Mouse (Mus musculus) G1E (cell line): ENCODE measurements around the gene Polr2m. TPM values are rescaled to one million over a fixed set of nuclear protein-coding genes. Genes with fewer than 3 reads are reported as not detected.

Experiments
- ATAC-seq: 2 replicates; pipeline ENCODE4 v1.8.0; 2016; ENCODE audit warnings: mild to moderate bottlenecking; ENCODE audit not compliant: insufficient number of reproducible peaks, poor library complexity, low FRiP score, severe bottlenecking; ENCODE audit errors: extremely low read depth
- DNase-seq: peaks from one replicate; pipeline ENCODE4 v3.0.0; 2012; ENCODE audit warnings: low spot score
- H3K27me3 ChIP-seq: 2 replicates; pipeline ENCODE4 v1.6.1; 2012; ENCODE audit warnings: mild to moderate bottlenecking, low read length, inconsistent platforms; ENCODE audit not compliant: insufficient read depth
- H3K36me3 ChIP-seq: replicated peaks from 2 replicates; pipeline ENCODE3; 2012; ENCODE audit warnings: mild to moderate bottlenecking, inconsistent platforms
- H3K4me1 ChIP-seq: 2 replicates; pipeline ENCODE4 v1.6.1; 2012; ENCODE audit warnings: low read depth, low read length, inconsistent platforms, mixed read lengths; ENCODE audit not compliant: insufficient read depth
- H3K4me3 ChIP-seq: 2 replicates; pipeline ENCODE4 v1.5.1; 2012; ENCODE audit warnings: low read depth, mild to moderate bottlenecking, inconsistent platforms, low read length, moderate library complexity, mixed read lengths
- H3K9me3 ChIP-seq: replicated peaks from 2 replicates; pipeline ENCODE4 v1.6.1; 2012; ENCODE audit warnings: inconsistent platforms
- CTCF ChIP-seq: IDR thresholded peaks from 2 replicates; pipeline ENCODE4 v1.5.1; 2012; ENCODE audit warnings: low read depth, low read length, inconsistent platforms, mixed read lengths
- GATA1 ChIP-seq: IDR thresholded peaks from 2 replicates; pipeline ENCODE4 v1.6.1; 2012; ENCODE audit warnings: borderline replicate concordance, low read length, inconsistent platforms, mixed read lengths
- GATA2 ChIP-seq: IDR thresholded peaks from 2 replicates; pipeline ENCODE4 v1.6.1; 2012; ENCODE audit warnings: low read depth, low read length, inconsistent platforms, borderline replicate concordance
- POLR2AphosphoS5 ChIP-seq: IDR thresholded peaks from 2 replicates; pipeline ENCODE4 v1.6.1; 2012; ENCODE audit warnings: low read depth, low read length, inconsistent platforms; ENCODE audit not compliant: insufficient replicate concordance
- TAL1 ChIP-seq: conservative IDR thresholded peaks from 2 replicates; pipeline ENCODE4 v1.6.1; 2012; ENCODE audit warnings: low read depth, low read length, inconsistent platforms, mixed read lengths
- polyA plus RNA-seq: library from polyadenylated mRNA; stranded (reverse); fragments of >175 nt; gene quantifications from 2 replicates; pipeline ENCODE4 v1.2.3, GENCODE M21; 2012
- total RNA-seq, 2 experiments: library from RNA; stranded (forward) in 1 of 2; stranded (reverse) in 1 of 2; fragments of 200-1000 nt in 1 of 2; fragments of >200 nt in 1 of 2; fragmentation: Nextera tagmentation in 1 of 2; gene quantifications; 2 replicates each; pipeline ENCODE4 v1.2.3; 2014 to 2017

Polr2m gene
- total and polyA plus RNA-seq, 3 experiments: 151 to 604 (median 207) TPM

- ATAC-seq: no peak
- no peaks in the 10 kb centered on the region for H3K9me3 ChIP-seq
- H3K4me3 ChIP-seq: no peak overlapping the region
- DNase-seq: no peak
- H3K36me3 ChIP-seq: no peaks in the 10 kb centered on the region
- TF ChIP-seq GATA2 (no peak), CTCF (no peak), POLR2AphosphoS5 (no peak), GATA1 (no peak), TAL1 (no peak)
- H3K4me1 ChIP-seq: no peaks in the 10 kb centered on the region
- peaks cover 6% of the 10 kb centered on the region for H3K27me3 ChIP-seq
These were observed 40.4 kb downstream of the Polr2m start for GRCm38 (mm10) chr9:71445308-71445707.

DNA sequence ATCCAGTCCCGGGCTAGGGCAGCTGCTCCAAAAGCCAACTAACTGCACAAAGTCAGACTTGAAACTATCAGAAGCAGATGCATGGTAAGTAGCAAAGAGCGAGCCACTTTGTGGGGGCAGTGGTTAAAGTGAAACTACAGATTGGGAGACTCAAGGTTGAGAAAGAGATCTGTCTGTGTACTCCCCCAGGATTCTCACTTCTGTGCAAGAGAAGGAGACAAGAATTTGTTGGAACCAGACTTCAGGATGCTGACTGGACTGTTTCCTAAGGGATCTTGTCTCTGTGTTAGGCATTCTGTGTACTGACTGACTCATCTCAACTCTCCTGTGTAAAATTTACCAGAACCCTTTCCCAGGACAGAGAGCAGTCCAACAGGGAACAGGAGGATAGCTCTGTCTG lies 47.6 kb downstream of the Polr2m start:
- no peak for TF ChIP-seq GATA1
- no peak for TF ChIP-seq POLR2AphosphoS5
- TF ChIP-seq TAL1: no peak
- no peak for TF ChIP-seq GATA2
- no peak for TF ChIP-seq CTCF
- Histone ChIP-seq H3K4me1 (no peaks in the 10 kb centered on the region), H3K9me3 (no peaks in the 10 kb centered on the region), H3K4me3 (no peak overlapping the region), H3K36me3 (no peaks in the 10 kb centered on the region), H3K27me3 (peaks cover 2% of the 10 kb centered on the region; the same call in 1 of the 2 replicates)
- no peak for ATAC-seq
- no peak for DNase-seq

Other genes starting within 250 kb of the Polr2m start
- not detected in 2 replicates for gene Myzap, start 106.4 kb upstream of the Polr2m start, total RNA-seq (2014; fragmentation: Nextera tagmentation)
- gene Myzap, start 106.4 kb upstream of the Polr2m start, total RNA-seq (2017): under 0.01 and 0.06 TPM in 2 replicates
- not detected in 2 replicates for gene Myzap, start 106.4 kb upstream of the Polr2m start, polyA plus RNA-seq